Mouse (Mus musculus) forebrain, embryonic 10.5 days (tissue): ENCODE results near the gene Slc9a9. TPM values are rescaled to one million over a fixed set of nuclear protein-coding genes. Genes with fewer than 3 reads are reported as not detected.
"Not testable (repeated sequence)": the region's sequence is repeated elsewhere in the genome, so short reads cannot be mapped to it uniquely, and the experiment has no call there.

Experiments used
- DNase-seq: peaks from one replicate; pipeline ENCODE4 v3.0.0-alpha.2; 2017; ENCODE audit warnings: low spot score; ENCODE audit errors: extremely low spot score
- H3K27ac ChIP-seq: fragments of 300-500 bp; sonication (generic); 2 replicates; pipeline ENCODE4 v1.5.1; 2016; ENCODE audit warnings: mild to moderate bottlenecking
- H3K27me3 ChIP-seq: fragments of 300-500 bp; sonication (generic); 2 replicates; pipeline ENCODE4 v1.6.1; 2016; ENCODE audit warnings: mild to moderate bottlenecking; ENCODE audit not compliant: poor library complexity, severe bottlenecking
- H3K36me3 ChIP-seq: fragments of 300-500 bp; sonication (generic); replicated peaks from 2 replicates; pipeline ENCODE4 v1.6.1; 2016; ENCODE audit warnings: mild to moderate bottlenecking, moderate library complexity
- H3K4me1 ChIP-seq: fragments of 300-500 bp; sonication (generic); 2 replicates; pipeline ENCODE4 v1.6.1; 2016
- H3K4me3 ChIP-seq: fragments of 300-500 bp; sonication (generic); 2 replicates; pipeline ENCODE4 v1.5.1; 2016; ENCODE audit warnings: mild to moderate bottlenecking, moderate library complexity
- H3K9me3 ChIP-seq: fragments of 300-500 bp; sonication (generic); 2 replicates; pipeline ENCODE4 v1.6.1; 2016; ENCODE audit warnings: mild to moderate bottlenecking, moderate library complexity
- WGBS: fragments of 180-500 bp; shearing (Covaris S2); methylation state at CpG from one replicate; pipeline ENCODE4 v1.1.7; 2016; 5-methylcytosine and 5-hydroxymethylcytosine counted together
- polyA plus RNA-seq: library from polyadenylated mRNA; unstranded; fragments of >200 nt; fragmentation: Nextera tagmentation; extraction: Ambion mirVana; gene quantifications from 2 replicates; pipeline ENCODE4 v1.2.1, GENCODE M21; 2016

Slc9a9 gene
- polyA plus RNA-seq = 0.91 and 1.2 TPM in 2 replicates

GRCm38 (mm10) chr9:94669791-94670577, at the start of gene Slc9a9:
Gene Slc9a9 (plus strand): TSS chr9:94669909.
- Histone ChIP-seq H3K27ac (peak within 1 kb of the TSS; percentile 56), H3K9me3 (no peaks in the 10 kb centered on the region), H3K4me1 (peaks cover 22% of the 10 kb centered on the region), H3K36me3 (no peaks in the 10 kb centered on the region), H3K27me3 (peaks cover 14% of the 10 kb centered on the region), H3K4me3 (peak within 1 kb of the TSS; percentile 50)
- DNase-seq = peak; percentile 26
- 4% methylated on average over 23 of the region's 23 CpGs for WGBS

GRCm38 (mm10) chr9:94620342-94620741, 49.4 kb upstream of the Slc9a9 start:
- no peak for DNase-seq

GRCm38 (mm10) chr9:94620846-94621245, 48.9 kb upstream of the Slc9a9 start:
- Histone ChIP-seq H3K9me3 (no peaks in the 10 kb centered on the region), H3K27ac (no peak overlapping the region), H3K4me3 (no peak overlapping the region), H3K4me1 (no peaks in the 10 kb centered on the region), H3K27me3 (no peaks in the 10 kb centered on the region), H3K36me3 (no peaks in the 10 kb centered on the region)
- WGBS = 87% methylated on average over 10 of the region's 10 CpGs
- no peak for DNase-seq

More at GRCm38 (mm10) chr9:94620342-94620741, 49.4 kb upstream of the Slc9a9 start:
- WGBS = 89% methylated on average over 6 of the region's 6 CpGs
- Histone ChIP-seq H3K27ac (no peak overlapping the region), H3K27me3 (no peaks in the 10 kb centered on the region), H3K4me3 (no peak overlapping the region), H3K4me1 (no peaks in the 10 kb centered on the region), H3K9me3 (no peaks in the 10 kb centered on the region), H3K36me3 (no peaks in the 10 kb centered on the region)

- no peak overlapping the region for H3K4me3 ChIP-seq
- H3K4me1 ChIP-seq = no peaks in the 10 kb centered on the region
- H3K36me3 ChIP-seq = no peaks in the 10 kb centered on the region
- no peak overlapping the region for H3K27ac ChIP-seq
- H3K9me3 ChIP-seq = no peaks in the 10 kb centered on the region
- DNase-seq = no peak
- 75% methylated on average over 2 of the region's 2 CpGs for WGBS
- H3K27me3 ChIP-seq = no peaks in the 10 kb centered on the region
These were observed 47.8 kb upstream of the Slc9a9 start for GRCm38 (mm10) chr9:94621902-94622301.

- no peaks in the 10 kb centered on the region for H3K9me3 ChIP-seq
- DNase-seq = no peak
- WGBS = 92% methylated on average over 3 of the region's 3 CpGs
- H3K27ac ChIP-seq = no peak overlapping the region
- H3K27me3 ChIP-seq = no peaks in the 10 kb centered on the region
- H3K4me1 ChIP-seq = no peaks in the 10 kb centered on the region
- no peak overlapping the region for H3K4me3 ChIP-seq
- H3K36me3 ChIP-seq = no peaks in the 10 kb centered on the region
These were observed 43.0 kb upstream of the Slc9a9 start for GRCm38 (mm10) chr9:94626737-94627136.

- Histone ChIP-seq H3K27ac (no peak overlapping the region), H3K4me3 (no peak overlapping the region), H3K27me3 (no peaks in the 10 kb centered on the region), H3K4me1 (no peaks in the 10 kb centered on the region), H3K9me3 (no peaks in the 10 kb centered on the region), H3K36me3 (no peaks in the 10 kb centered on the region)
- no peak for DNase-seq
- 84% methylated on average over 3 of the region's 3 CpGs for WGBS
These were observed 40.8 kb upstream of the Slc9a9 start for GRCm38 (mm10) chr9:94628948-94629347.

GRCm38 (mm10) chr9:94634275-94634674, 35.4 kb upstream of the Slc9a9 start:
- DNase-seq = not testable (repeated sequence)

GRCm38 (mm10) chr9:94645631-94646030, 24.1 kb upstream of the Slc9a9 start:
- no peaks in the 10 kb centered on the region for H3K27me3 ChIP-seq
- H3K9me3 ChIP-seq = no peaks in the 10 kb centered on the region
- H3K36me3 ChIP-seq = no peaks in the 10 kb centered on the region
- no peak overlapping the region for H3K27ac ChIP-seq
- H3K4me1 ChIP-seq = no peaks in the 10 kb centered on the region
- DNase-seq = no peak
- H3K4me3 ChIP-seq = no peak overlapping the region
- 88% methylated on average over 6 of the region's 6 CpGs for WGBS

More at GRCm38 (mm10) chr9:94634275-94634674, 35.4 kb upstream of the Slc9a9 start:
- H3K27ac ChIP-seq, H3K27me3 ChIP-seq, H3K36me3 ChIP-seq, H3K4me3 ChIP-seq, H3K4me1 ChIP-seq, H3K9me3 ChIP-seq: not testable (repeated sequence)
- WGBS = 88% methylated on average over 4 of the region's 4 CpGs

- no peak overlapping the region for H3K4me3 ChIP-seq
- H3K27me3 ChIP-seq = no peaks in the 10 kb centered on the region
- no peaks in the 10 kb centered on the region for H3K36me3 ChIP-seq
- H3K9me3 ChIP-seq = no peaks in the 10 kb centered on the region
- H3K4me1 ChIP-seq = no peaks in the 10 kb centered on the region
- H3K27ac ChIP-seq = no peak overlapping the region
- no peak for DNase-seq
- 80% methylated on average over 4 of the region's 4 CpGs for WGBS
These were observed 22.3 kb upstream of the Slc9a9 start for GRCm38 (mm10) chr9:94647425-94647824.

GRCm38 (mm10) chr9:94649991-94650390, 19.7 kb upstream of the Slc9a9 start:
- no peaks in the 10 kb centered on the region for H3K4me1 ChIP-seq
- H3K9me3 ChIP-seq = no peaks in the 10 kb centered on the region
- no peaks in the 10 kb centered on the region for H3K27me3 ChIP-seq
- WGBS = 82% methylated on average over 1 of the region's 1 CpGs
- H3K36me3 ChIP-seq = no peaks in the 10 kb centered on the region
- no peak overlapping the region for H3K27ac ChIP-seq
- DNase-seq = no peak
- no peak overlapping the region for H3K4me3 ChIP-seq

GRCm38 (mm10) chr9:94653198-94653597, 16.5 kb upstream of the Slc9a9 start:
- Histone ChIP-seq H3K4me1 (no peaks in the 10 kb centered on the region), H3K36me3 (no peaks in the 10 kb centered on the region), H3K27me3 (no peaks in the 10 kb centered on the region), H3K9me3 (no peaks in the 10 kb centered on the region), H3K4me3 (no peak overlapping the region), H3K27ac (no peak overlapping the region)
- DNase-seq = no peak
- WGBS = 91% methylated on average over 6 of the region's 6 CpGs

- no peaks in the 10 kb centered on the region for H3K4me1 ChIP-seq
- 88% methylated on average over 2 of the region's 2 CpGs for whole genome bisulfite sequencing
- no peak overlapping the region for H3K27ac ChIP-seq
- no peaks in the 10 kb centered on the region for H3K27me3 ChIP-seq
- no peaks in the 10 kb centered on the region for H3K9me3 ChIP-seq
- no peak for DNase-seq
- no peak overlapping the region for H3K4me3 ChIP-seq
- no peaks in the 10 kb centered on the region for H3K36me3 ChIP-seq
These were observed 15.9 kb upstream of the Slc9a9 start for GRCm38 (mm10) chr9:94653827-94654226.

- Histone ChIP-seq H3K4me1 (no peaks in the 10 kb centered on the region), H3K27ac (no peak overlapping the region), H3K4me3 (no peak overlapping the region), H3K27me3 (no peaks in the 10 kb centered on the region), H3K36me3 (no peaks in the 10 kb centered on the region), H3K9me3 (no peaks in the 10 kb centered on the region)
- no peak for DNase-seq
- WGBS = 89% methylated on average over 4 of the region's 4 CpGs
These were observed 13.4 kb upstream of the Slc9a9 start for GRCm38 (mm10) chr9:94656265-94656664.
